Mouse (Mus musculus) liver, adult 2 months (tissue): Measurements from ENCODE around the gene 1110008L16Rik.

ENCODE experiments used
- CTCF ChIP-seq: fragments of 200-500 bp; IDR thresholded peaks from 2 replicates; pipeline ENCODE4 v1.5.1; 2011; ENCODE audit warnings: low read depth, low read length, control low read depth
- POLR2A ChIP-seq: fragments of 200-500 bp; IDR thresholded peaks from 2 replicates; pipeline ENCODE4 v1.6.1; 2011; ENCODE audit warnings: low read length, control low read depth; ENCODE audit not compliant: insufficient read depth; ENCODE audit errors: extremely low read depth

GRCm38 (mm10) chr12:55420220-55420619, 120.8 kb downstream of the 1110008L16Rik start:
- no peak for TF ChIP-seq CTCF
- TF ChIP-seq POLR2A = no peak
